Mouse (Mus musculus): ENCODE data around the gene Plcg1.

Gene Plcg1

DNA sequence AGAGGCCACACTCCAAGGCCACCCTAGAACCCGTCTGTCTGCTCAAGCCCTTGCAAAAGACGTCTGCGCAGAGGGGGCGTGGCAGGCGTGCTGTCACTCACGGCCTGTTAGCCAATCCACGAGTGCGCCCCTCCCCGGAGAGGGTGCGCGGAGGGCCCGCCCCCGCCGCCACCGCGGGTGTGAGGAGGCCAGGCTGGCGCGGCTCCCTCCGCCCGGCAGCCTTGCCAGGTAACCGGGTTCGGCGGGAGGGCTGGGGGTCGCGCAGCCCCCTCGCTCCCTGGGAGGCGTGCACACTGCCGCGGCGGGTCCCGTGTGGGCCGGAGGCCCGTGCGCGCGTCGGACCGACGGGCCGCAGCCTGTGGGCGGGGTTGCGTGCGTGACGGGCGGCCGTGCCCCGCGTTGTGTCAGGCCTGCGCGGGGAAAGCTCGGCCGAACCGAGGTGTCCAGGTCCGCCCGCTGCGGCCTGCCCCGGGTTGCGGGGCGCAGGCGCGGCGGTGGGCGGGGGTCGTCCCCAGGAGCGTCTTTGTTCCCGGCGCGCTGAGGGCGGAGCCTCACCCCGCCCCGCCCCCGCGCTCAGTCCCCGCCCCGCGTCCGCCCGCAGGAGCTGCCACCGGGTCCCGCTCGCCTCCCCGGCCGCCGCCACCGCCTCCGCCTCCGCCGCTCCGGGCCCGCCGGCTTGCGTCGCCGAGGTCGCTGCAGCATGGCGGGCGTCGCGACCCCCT is at the start of gene Plcg1:
Plcg1 (plus strand) TSS at position 184 of the 722 bp plus-strand sequence.
- peak; percentile 88 to 92 for DNase-seq (ENCODE audit: low spot score in 2 of 2)

GRCm38 (mm10) chr2:160700271-160700670 is 30.8 kb upstream of the Plcg1 start:
- no peak for DNase-seq (ENCODE audit: low spot score in 2 of 2)

- no peak for DNase-seq (ENCODE audit: low spot score in 2 of 2)
Observed at GRCm38 (mm10) chr2:160701603-160702002, 29.5 kb upstream of the Plcg1 start.

DNA sequence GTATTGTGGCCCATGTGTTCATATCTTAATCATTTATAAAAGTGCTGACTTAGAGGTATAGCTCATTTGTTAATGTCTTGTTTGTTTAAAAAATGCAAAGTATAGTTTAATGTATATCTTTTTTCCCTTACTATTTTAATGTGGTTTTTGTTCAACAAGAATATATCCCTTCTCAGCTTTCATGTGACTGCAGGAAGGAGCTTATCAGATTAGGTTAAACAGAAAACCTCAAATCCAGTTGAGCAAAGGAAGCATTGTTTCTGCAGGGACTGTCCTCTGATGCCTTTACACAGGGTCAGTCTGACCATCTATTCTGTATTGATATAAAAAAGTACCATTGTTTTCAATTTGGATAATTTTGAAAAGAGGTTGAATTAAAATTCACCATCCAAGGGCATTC is 28.3 kb upstream of the Plcg1 start:
- no peak for DNase-seq (ENCODE audit: low spot score in 2 of 2)

DNA sequence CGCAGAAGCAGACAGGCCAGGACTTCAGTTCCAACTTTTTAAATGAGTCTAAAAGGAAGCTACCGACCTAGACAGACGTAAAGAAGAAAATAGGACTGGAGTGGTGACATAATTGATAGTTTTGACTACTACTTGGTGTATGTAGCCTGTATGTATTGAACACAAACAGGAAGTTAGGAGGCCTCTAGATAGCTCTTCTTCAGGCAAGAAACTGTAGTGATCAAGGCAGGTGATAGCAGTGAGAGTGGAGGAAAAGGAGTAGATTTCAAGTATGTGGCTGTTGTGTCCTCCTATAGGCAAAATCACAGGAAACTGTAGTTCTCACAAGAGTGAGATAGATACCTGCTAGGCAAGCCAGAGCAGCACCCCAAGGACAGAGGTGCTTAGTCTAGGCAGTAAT is 23.4 kb upstream of the Plcg1 start:
- no peak for DNase-seq (ENCODE audit: low spot score in 2 of 2)

GRCm38 (mm10) chr2:160715463-160716030 is 15.6 kb upstream of the Plcg1 start:
- DNase-seq (ENCODE audit: low spot score in 2 of 2) = no peak

DNA sequence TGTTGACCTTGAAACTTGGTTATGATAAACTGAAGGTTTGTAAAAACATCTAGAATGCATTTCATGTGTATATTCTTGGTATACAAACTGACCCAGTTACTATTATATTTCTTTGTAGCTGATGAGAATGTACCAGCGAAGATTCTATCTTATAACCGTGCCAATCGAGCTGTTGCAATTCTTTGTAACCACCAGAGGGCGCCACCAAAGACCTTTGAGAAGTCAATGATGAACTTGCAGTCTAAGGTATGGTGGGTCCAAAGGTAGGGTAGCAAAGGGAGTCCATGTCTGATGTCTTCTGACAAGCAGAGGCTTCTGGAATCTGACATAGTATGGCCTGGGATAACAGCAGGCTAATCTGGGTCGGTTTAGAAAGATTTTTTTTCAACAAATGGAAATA is 13.8 kb upstream of the Plcg1 start:
- DNase-seq (ENCODE audit: low spot score in 2 of 2) = no peak

GRCm38 (mm10) chr2:160718811-160719210 is 12.3 kb upstream of the Plcg1 start:
- DNase-seq (ENCODE audit: low spot score in 2 of 2) = no peak

- no peak for DNase-seq (ENCODE audit: low spot score in 2 of 2)
Observed at GRCm38 (mm10) chr2:160722714-160723113, 8.4 kb upstream of the Plcg1 start.

DNA sequence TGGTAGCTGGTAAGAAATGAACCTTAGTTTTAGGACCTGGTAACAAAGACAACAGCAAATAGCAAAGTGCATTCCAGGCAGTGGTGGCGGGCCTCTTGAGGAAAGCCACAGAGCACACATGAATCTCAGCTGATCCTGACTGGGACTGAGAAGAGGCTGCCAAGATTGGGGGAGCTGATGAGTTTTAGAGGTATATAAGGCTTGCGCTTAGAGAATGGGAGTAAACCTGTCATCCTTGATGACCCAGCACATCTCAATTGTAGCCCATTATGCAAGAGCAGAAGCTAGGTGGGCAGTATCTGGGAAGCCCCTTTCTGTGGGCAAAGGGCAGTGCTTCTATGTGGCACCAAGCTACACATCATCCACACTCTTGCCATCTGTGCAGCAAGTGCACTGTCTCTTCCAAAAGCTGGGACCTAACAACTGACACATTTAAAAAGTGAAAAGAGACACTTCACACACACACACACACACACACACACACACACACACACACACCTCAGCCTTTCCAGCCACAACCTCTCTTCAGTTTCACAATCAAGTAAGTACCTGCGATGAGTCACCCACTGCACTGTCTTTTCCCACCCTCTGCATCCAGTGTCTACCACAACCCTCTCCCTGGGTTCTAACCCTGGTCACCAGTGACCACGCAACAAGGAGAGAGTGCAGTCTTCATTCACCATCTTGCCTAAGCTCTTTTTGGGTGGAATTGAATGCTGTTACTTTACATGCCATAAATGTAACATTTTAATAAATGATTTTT is 7.3 kb upstream of the Plcg1 start:
- peak in 1 of 2 experiments; percentile 2 for DNase-seq (ENCODE audit: low spot score in 2 of 2)

DNA sequence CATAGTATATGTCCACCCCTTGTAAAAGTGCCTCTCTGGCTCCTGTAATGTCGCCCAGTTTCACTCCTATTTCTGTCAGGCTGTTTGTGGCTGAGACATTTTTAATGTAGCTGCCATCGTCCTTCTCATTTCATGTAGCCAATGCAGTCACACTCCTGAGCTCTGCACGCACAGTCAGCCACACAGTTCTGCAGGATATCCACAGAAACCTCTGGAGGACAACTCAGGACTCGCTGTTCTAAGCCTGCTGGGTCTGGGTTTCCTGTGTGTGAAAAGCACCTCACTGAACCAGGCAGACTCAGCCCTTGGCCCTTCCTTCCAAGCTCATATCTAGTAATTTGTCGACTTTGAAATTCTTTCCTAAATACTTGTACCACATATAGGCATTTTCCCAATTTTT is 6.6 kb upstream of the Plcg1 start:
- DNase-seq (ENCODE audit: low spot score in 2 of 2) = peak in 1 of 2 experiments; percentile 2

GRCm38 (mm10) chr2:160725877-160726864 is 4.9 kb upstream of the Plcg1 start:
- no peak for DNase-seq (ENCODE audit: low spot score in 2 of 2)

DNA sequence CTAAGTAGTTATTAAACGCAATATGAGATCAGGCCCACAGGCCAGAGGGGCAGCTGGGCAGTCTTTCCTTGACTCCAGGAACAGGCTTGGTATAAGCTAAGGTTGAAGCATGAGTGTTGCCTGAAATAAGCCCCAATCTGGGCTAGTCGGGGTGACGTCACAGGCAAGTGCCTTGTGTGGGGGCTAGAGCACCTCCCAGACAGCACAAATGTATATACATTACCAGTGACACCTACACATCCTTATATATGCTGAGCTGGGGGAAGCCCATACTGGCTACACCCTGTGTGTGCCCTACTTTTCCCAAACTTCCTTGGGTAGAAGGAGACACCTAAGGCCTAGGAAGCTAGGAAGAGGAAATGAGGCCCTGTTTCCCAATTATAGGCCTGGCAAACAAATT is 2.1 kb upstream of the Plcg1 start:
- peak; percentile 30 to 39 for DNase-seq (ENCODE audit: low spot score in 2 of 2)

DNA sequence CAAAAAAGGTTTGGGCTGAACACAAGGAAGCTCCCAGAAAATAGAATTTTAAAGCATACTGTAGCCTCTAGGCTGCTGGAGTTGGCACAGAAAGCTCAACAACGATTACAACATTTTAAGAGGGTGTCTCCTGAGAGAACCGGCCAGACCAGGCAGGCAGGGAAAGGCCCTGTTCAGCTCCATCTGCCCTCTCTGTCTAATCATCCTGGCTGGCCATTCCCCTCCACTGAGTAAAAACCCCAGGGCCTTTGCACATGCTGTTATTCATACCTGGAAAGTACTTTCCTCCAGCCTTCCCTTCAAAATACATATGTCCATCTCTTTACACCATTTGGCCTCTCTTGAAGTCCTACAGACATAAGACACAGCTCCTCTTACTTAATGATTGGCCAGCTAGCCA is 1.7 kb upstream of the Plcg1 start:
- DNase-seq (ENCODE audit: low spot score in 2 of 2) = no peak

GRCm38 (mm10) chr2:160729851-160730796 is 976 bp upstream of the Plcg1 start:
- peak in 1 of 2 experiments; percentile 6 for DNase-seq (ENCODE audit: low spot score in 2 of 2)

GRCm38 (mm10) chr2:160730797-160731116 is 343 bp upstream of the Plcg1 start:
- DNase-seq (ENCODE audit: low spot score in 2 of 2) = no peak

DNA sequence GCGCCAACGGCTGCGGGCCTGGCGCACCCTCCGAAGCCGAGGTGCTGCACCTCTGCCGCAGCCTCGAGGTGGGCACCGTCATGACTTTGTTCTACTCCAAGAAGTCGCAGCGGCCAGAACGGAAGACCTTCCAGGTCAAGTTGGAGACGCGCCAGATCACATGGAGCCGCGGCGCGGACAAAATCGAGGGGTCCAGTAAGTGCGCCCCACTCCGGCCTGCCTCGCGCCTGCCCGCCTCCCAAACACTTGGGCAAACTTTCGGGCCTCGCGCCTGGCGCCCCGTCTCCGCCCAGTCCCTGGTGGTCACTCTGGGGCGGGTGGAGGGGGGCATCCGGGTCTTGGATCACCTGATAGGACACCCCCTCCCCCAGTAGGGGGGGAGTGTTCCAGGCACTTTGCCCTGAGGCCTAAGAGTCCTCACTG is 750 bp downstream of the Plcg1 start:
- peak; percentile 60 to 62 for DNase-seq (ENCODE audit: low spot score in 2 of 2)

DNA sequence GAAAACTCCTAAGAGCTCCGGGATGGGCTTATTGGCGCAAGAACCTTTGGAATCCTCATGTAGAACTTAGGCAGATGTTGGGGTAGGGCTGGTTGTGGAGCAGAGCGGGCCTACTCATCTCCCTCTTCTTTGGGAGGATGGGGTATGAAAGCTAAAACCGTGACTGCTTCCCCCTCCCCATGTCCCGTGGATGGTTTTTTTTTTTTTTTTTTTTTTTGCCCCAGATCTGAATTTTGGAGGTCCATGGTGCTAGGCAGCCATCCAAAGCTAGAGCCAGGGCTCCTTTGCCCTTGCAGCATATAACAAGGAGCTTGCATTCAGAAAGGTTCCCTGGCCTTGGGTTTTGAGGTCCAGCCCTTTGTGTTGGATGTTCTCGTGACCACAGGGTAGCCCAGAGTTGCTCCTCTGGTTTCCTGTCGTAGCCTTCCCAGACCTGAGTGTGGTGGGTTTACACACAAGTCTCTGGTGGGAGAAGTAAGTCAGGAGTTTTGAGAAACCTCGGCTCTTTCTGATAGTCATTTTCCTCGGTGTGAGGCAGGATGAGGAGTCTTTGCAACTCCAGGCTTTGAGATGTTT is 1.4 kb downstream of the Plcg1 start:
- DNase-seq (ENCODE audit: low spot score in 2 of 2) = no peak

DNA sequence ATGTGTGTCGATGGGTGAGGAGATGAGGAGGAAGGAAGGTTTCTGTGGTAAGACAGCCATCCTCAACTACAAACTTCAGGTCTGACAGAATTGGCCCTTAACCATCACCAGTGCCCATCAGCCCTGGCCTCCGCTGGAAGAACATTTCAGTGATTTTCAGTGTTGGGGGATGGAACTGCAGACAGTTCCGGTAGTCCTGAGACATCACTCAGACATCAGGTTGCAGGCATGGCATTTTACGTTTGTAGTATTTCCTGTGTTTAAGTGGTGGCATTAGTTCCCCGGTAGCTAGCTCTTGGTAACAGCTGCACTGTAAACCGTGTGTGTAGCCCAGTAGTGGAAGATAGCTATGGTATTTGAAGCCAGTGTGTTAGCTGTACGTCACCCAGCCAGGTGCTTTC is 2.0 kb downstream of the Plcg1 start:
- DNase-seq (ENCODE audit: low spot score in 2 of 2) = no peak

- no peak for DNase-seq (ENCODE audit: low spot score in 2 of 2)
Observed at GRCm38 (mm10) chr2:160734331-160734730, 3.2 kb downstream of the Plcg1 start.

Data from frontal cortex, postnatal 14 days (tissue).